Mouse (Mus musculus) urinary bladder, postnatal 4 days (tissue): ENCODE results near the gene Kdelr3.

Source experiments
- DNase-seq, 2 experiments: peaks; one replicate each; pipeline ENCODE4 v3.0.0; 2021 to 2022; ENCODE audit warnings: low spot score in 2 of 2

Gene Kdelr3

DNA sequence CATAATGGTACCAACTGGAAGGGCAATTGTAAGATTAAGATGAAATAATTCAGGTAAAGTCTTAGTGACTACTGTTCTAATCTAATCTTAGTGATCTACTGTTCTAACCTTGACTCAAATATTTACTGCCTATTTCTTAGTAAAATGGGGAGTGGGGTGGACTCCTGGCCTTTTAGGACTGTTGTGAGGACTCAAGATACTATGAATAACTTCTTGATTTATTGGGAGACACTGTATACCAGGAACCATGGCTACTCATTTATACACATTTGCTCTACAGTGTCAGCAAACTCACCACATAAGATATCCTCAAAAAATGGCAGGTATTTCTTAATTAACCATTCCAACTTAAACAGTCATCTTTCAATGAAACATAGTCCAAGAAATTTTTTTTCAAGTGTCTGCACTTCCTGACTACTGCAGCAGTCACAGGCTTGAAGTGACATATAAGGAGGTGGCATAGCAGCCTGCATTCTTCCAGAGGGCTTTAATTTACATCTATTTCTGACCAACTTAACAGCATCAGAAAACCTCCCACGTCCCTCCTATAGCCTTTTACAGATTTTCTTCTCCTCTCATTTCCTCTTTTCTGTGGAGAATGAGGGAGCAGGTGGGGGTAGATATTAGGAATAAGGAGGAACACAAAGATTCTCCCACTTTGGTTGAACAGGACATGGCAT is 59.5 kb downstream of the Kdelr3 start:
- DNase-seq: no peak

DNA sequence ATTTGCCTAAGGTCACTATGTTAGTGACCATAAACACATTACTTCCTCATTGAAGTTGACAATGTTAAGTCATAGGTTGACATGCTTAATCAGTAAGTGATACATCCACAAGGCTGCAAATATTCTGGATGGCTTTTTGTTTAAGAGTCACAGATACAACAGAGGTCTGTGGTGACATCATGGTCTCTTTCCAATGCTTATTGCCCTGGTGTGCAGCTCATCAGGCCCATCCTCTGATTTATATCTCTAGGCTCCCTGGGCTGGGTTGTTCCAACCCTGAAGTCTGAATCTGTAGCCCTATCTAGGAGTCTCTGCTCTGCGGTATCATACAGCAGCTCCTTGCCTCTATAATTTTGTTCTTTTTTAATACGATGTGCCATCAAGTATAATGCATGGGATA is 60.7 kb downstream of the Kdelr3 start:
- no peak for DNase-seq
